Mouse (Mus musculus) limb, embryonic 10.5 days (tissue): ENCODE results near the gene Ppp1r10. TPM values are rescaled to one million over a fixed set of nuclear protein-coding genes. Genes with fewer than 3 reads are reported as not detected.
A peak's percentile ranks its signal among the peaks of the same experiment; 100 is the strongest.

Source experiments
- microRNA counts: library from miRNA; unstranded; fragments of <30 nt; microRNA quantifications from one replicate; lab custom pipeline; 2017
- microRNA-seq: library from miRNA; unstranded; fragments of <30 nt; microRNA quantifications from one replicate; pipeline ENCODE4, GENCODE M21; 2017
- polyA plus RNA-seq: library from polyadenylated mRNA; unstranded; fragments of >200 nt; fragmentation: Nextera tagmentation; extraction: Ambion mirVana; gene quantifications from 2 replicates; pipeline ENCODE4 v1.2.1, GENCODE M21; 2016

Gene Ppp1r10
- polyA plus RNA-seq, 1 experiment from 2014 or later = 63.4 TPM

MicroRNAs encoded within 50 kb of the gene (microRNA counts, 519-probe panel; counts per million panel counts)
- microRNA mmu-miR-1894-3p (lab: Ali Mortazavi, UCI) (684 counts per million, percentile 72 among the panel's probes with 10 or more counts), microRNA mmu-miR-1894-5p (lab: Ali Mortazavi, UCI) (684 counts per million, percentile 72 among the panel's probes with 10 or more counts), microRNA mmu-miR-877 (lab: Ali Mortazavi, UCI) (684 counts per million, percentile 72 among the panel's probes with 10 or more counts)

Small RNA genes within 50 kb of the gene (microRNA-seq; reads per million reads assigned to microRNA genes)
- gene Gm28033 = 0.88 reads per million
- gene Mir1894 = not detected
- 129 reads per million, percentile 51 among the genes with 10 or more reads in this experiment for gene Mir877

Other genes starting within 250 kb of the Ppp1r10 start
- gene Vars2, start 248.8 kb upstream of the Ppp1r10 start, polyA plus RNA-seq = 21.1 and 21.5 TPM in 2 replicates
- gene Gtf2h4, start 242.7 kb upstream of the Ppp1r10 start, polyA plus RNA-seq = 67.0 and 72.4 TPM in 2 replicates
- 18.3 and 21.9 TPM in 2 replicates for gene Ddr1, start 211.8 kb upstream of the Ppp1r10 start, polyA plus RNA-seq
- gene Ier3, start 94.8 kb upstream of the Ppp1r10 start, polyA plus RNA-seq = 4.5 and 5.5 TPM in 2 replicates
- 43.0 and 49.7 TPM in 2 replicates for gene Flot1, start 93.2 kb upstream of the Ppp1r10 start, polyA plus RNA-seq
- 1,509 and 1,575 TPM in 2 replicates for gene Tubb5, start 78.1 kb upstream of the Ppp1r10 start, polyA plus RNA-seq
- gene Mdc1, start 74.9 kb upstream of the Ppp1r10 start, polyA plus RNA-seq = 23.2 and 27.3 TPM in 2 replicates
- gene Nrm, start 55.1 kb upstream of the Ppp1r10 start, polyA plus RNA-seq = 61.7 and 67.1 TPM in 2 replicates
- 21.4 and 22.1 TPM in 2 replicates for gene Ppp1r18, start 50.8 kb upstream of the Ppp1r10 start, polyA plus RNA-seq
- gene Dhx16, start 36.6 kb upstream of the Ppp1r10 start, polyA plus RNA-seq = 58.4 and 62.4 TPM in 2 replicates
- 23.2 and 27.6 TPM in 2 replicates for gene 2310061I04Rik, start 19.0 kb upstream of the Ppp1r10 start, polyA plus RNA-seq
- gene Atat1, start 6.4 kb upstream of the Ppp1r10 start, polyA plus RNA-seq = 104 and 131 TPM in 2 replicates
- gene Mrps18b, start within 50 bp of the Ppp1r10 start, polyA plus RNA-seq = 87.6 and 122 TPM in 2 replicates
- 98.3 and 109 TPM in 2 replicates for gene Abcf1, start 53.3 kb downstream of the Ppp1r10 start, polyA plus RNA-seq
- gene Gnl1, start 63.4 kb downstream of the Ppp1r10 start, polyA plus RNA-seq = 61.6 and 63.1 TPM in 2 replicates
- 44.9 and 49.4 TPM in 2 replicates for gene Prr3, start 63.8 kb downstream of the Ppp1r10 start, polyA plus RNA-seq
- gene H2-T24, start 104.1 kb downstream of the Ppp1r10 start, polyA plus RNA-seq = 3.2 and 4.0 TPM in 2 replicates
- gene H2-T23, start 116.4 kb downstream of the Ppp1r10 start, polyA plus RNA-seq = 1.2 and 1.5 TPM in 2 replicates
- gene H2-T22, start 126.3 kb downstream of the Ppp1r10 start, polyA plus RNA-seq = 5.6 and 9.7 TPM in 2 replicates
- not detected in 2 replicates for gene Gm6034, start 126.5 kb downstream of the Ppp1r10 start, polyA plus RNA-seq
- gene Gm11127, start 141.9 kb downstream of the Ppp1r10 start, polyA plus RNA-seq = not detected in 2 replicates
- not detected in 2 replicates for gene Gm19684, start 205.2 kb downstream of the Ppp1r10 start, polyA plus RNA-seq
- gene Gm7030, start 213.0 kb downstream of the Ppp1r10 start, polyA plus RNA-seq = not detected in 2 replicates